Mouse (Mus musculus) retina, embryonic 14.5 days (tissue): ENCODE results near the gene Vtn.
"Not testable (repeated sequence)": the region's sequence is repeated elsewhere in the genome, so short reads cannot be mapped to it uniquely, and the experiment has no call there.

ENCODE experiments used
- DNase-seq: peaks from one replicate; pipeline ENCODE4 v3.0.0-alpha.2; 2015; ENCODE audit warnings: low spot score

Vtn gene

DNA sequence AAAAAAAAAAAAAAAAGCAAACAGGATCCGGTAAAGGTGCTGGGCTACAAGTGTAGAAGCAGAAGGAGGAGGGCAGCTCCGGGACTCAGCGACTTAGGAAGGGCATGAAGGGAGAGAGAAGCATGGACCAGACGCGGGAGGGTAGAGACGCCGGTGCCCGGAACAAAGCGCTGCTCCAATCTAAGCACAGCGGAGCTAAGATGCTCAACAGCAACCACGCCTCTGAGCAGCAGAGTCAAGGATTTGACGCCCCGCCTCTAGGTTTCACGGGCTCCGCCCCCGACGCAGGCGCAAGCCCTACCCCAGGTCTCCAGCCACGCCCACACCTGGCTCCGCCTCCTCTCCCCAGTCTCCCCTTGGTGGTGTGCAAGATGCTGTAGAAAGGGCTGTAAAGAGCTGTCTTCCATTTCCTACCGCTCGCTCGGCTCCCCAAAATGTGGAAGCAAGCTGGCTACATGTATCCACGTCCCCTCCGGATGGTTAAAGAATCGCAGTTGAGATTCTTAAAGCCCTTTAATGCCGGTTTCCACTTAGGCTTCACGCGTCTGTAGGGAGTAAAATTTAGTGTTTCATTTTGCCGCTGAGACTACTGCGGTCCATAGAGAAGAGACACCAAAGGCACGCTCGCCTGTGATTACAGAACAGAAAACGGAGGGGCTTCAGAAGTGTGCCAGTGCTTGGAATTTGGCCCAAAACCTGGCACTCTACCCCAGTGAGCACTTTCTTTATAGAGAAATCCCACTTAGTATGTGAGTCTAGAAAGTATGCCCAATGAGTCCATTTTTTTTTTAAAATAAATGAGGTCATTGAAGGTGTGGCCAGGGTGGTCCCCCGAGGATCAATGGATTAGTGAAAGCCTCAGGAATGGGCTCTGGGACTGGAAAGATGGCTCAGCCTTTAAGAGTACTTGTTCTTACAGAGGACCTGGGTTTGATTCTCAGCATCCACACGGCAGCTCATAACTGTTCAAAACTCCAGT lies 1.1 kb upstream of the Vtn start, which contains the start of gene Sarm1:
Gene Sarm1, minus strand, starts transcription at position 211 of the 979 bp plus-strand sequence.
- peak; percentile 98 for DNase-seq

DNA sequence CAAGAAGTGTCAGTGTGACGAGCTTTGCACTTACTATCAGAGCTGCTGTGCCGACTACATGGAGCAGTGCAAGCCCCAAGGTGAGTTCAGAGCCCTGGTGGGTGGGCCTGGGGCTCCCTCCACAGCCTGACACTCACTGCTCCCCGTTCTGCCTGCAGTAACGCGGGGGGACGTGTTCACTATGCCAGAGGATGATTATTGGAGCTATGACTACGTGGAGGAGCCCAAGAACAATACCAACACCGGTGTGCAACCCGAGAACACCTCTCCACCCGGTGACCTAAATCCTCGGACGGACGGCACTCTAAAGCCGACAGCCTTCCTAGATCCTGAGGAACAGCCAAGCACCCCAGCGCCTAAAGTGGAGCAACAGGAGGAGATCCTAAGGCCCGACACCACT lies 652 bp downstream of the Vtn start:
- DNase-seq = no peak

DNA sequence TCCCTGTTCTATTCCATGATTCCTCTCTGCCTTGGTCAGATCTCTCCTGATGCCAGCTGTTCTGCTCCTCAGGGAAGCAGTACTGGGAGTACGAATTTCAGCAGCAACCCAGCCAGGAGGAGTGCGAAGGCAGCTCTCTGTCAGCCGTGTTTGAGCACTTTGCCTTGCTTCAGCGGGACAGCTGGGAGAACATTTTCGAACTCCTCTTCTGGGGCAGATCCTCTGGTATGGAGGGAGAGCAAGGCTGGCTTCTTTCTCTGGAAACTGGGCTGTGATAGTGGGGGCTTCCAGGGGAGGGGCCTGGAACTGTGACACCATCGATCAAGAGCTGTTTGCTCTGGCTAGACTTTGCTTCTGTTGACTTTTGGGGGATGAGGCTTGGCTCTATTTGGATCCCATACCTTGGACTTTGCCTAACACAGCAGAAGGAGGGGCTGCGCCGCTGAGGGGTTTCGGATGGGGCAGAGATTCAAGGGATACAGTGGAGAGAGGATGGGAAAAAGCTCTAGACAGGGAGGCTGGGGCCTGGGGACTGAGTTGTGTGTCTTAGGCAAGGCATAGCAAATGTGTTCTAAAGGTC lies 1.8 kb downstream of the Vtn start:
- no peak for DNase-seq

DNA sequence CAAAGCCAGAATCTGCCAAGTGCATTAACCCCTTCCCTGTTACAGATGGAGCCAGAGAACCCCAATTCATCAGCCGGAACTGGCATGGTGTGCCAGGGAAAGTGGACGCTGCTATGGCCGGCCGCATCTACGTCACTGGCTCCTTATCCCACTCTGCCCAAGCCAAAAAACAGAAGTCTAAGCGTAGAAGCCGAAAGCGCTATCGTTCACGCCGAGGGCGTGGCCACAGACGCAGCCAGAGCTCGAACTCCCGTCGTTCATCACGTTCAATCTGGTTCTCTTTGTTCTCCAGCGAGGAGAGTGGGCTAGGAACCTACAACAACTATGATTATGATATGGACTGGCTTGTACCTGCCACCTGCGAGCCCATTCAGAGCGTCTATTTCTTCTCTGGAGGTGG lies 2.6 kb downstream of the Vtn start:
- no peak for DNase-seq

DNA sequence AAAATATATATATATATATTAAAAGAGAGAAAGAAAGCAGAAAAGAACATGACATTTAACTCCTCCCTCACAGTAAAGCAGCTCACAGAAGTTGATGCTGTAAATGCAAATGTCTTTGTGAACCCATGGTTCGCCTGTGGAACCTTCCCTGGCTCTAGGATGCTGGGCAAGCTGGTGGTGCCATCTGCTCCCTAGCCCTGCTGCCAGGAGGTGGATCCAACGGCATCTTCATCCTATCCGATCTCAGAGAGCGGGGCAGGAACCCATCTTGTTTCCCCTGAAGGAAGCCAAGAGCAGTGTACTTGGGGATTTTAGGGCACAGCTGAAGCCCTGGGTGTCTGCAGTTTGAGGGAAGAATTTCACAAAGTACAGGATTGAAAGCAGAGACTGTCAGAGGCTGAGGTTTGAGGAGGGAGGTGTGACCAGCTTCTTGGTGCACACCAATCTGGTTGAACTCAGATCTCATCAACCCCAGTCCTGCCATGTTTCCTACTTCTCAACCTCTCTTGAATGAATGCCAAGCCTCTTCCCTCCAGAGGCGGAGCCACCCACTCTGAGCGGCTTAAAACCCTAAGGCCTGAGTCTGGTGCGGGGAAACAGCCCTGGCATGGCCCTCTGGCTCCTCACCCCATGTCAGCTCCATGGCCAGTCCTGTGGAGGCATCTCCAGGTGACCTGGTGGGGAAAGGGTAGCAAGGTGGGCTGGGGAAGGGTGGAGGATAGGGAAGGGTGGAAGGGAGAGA lies 4.2 kb downstream of the Vtn start, which contains the start of gene Sebox:
Gene Sebox, plus strand, starts transcription at position 539 of the 742 bp plus-strand sequence.
- no peak for DNase-seq

DNA sequence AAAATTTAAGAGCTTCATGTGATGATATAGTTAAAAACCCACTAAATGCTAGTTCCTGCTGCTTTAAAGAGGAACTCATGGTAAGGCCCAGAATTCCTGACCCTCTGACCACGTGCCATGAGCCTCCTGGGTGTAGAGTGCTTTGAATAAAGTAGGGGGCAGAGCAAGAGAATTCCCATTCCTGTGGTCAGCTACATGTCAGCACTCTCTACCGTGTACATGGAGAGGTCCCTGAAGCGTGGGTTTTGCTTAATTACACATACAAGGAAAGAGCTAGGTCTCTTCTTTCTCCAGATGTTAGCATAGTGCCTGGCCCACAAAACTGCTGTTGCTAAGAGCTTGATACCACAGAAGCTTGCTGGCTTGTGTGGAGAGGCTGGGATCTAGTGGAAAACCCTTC lies 6.5 kb downstream of the Vtn start:
- DNase-seq = no peak

DNA sequence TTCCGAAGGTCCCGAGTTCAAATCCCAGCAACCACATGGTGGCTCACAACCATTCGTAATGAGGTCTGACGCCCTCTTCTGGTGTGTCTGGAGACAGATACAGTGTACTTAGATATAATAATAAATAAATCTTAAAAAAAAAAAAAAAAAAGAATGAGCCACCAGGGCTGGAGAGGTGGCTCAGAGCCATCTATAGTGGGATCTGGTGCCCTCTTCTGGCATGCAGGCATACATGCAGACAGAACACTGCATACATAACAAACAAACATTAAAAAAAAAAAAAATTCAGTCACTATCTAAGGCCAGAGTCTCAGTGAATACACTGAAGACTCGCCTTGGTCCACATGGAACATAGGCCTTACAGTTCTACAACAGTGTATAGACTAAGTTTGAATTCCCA lies 10.3 kb downstream of the Vtn start:
- DNase-seq = peak; percentile 41

DNA sequence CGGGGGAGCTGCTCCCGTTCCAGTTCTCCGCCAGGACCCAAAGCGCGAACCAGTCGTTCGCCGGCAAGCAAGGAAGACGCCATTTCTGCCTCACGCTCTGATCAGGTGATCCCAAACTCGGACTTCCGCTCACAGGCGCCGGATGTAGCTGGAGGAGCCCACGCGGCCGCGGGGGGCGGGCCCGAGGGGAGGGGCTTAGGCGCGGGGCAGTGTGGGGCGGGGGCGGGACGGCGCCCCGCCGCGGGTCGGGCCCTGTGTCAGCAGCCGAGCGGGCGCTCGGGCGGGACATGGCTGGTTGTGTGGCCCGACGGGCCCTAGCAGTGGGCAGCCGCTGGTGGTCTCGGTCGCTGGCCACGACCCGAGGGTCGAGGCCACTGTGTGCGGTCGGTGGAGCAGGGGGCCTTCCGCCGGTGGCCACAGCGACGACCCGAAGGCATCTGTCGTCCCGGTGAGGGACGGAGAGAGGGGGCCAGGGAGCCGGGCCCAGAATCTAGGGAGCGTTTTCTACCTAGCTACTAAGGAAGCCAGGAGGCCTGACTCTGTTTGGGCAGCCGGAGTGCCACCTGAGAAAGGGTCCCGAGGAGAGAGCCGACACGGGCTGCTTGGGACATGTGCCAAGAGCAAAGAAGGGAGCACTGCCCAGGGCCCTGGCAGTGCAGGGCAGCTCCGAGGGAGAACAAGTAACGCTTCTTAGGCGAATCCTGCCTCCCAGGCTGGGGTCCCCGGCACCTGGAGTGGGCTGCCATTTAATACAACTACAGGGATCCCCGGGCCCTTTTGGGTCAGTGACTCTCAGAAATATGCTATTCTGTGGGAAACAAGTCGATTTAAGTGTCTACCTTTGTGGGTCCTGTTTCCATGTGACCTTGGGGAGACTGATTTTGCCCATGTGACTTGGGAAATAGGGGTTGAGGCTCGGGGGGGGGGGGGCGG lies 13.4 kb downstream of the Vtn start, which contains the start of the genes Tmem199 and Poldip2:
Gene Tmem199, minus strand, starts transcription at position 148 of the 933 bp plus-strand sequence.
Gene Poldip2, plus strand, starts transcription at position 169 of the 933 bp plus-strand sequence.
- peak; percentile 93 for DNase-seq

DNA sequence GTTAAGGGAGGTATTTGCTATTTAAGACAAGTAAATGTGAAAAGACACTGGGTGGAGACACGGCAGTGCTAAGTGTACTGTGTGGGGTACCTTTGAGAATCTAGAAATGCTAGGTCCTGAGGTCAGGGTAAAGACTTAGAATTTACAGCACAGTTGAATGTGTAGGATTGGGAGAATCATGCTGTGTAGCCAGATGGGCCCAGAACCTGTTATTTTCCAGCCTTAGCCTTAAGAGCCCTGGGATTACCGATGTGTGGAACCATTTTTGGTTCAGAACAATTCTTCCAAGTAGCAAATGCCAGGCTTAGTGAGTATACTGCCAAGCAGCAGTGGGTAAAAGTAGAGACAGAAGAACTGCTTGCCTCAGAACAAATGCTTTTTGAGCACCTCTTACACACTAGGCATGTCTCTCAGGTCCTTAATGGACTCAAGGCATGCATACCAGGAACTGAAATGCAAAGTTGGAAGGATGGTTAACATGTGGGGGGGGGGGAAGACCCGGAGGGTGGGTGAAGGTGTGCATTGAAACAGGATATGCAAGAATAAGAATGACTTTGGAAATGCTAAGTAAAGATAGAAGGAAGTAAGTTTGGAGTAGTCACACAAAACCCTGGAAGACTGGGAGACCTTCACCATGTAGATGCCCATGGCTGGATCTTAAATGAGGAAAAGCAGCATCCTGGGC lies 14.4 kb downstream of the Vtn start:
- DNase-seq = no peak

DNA sequence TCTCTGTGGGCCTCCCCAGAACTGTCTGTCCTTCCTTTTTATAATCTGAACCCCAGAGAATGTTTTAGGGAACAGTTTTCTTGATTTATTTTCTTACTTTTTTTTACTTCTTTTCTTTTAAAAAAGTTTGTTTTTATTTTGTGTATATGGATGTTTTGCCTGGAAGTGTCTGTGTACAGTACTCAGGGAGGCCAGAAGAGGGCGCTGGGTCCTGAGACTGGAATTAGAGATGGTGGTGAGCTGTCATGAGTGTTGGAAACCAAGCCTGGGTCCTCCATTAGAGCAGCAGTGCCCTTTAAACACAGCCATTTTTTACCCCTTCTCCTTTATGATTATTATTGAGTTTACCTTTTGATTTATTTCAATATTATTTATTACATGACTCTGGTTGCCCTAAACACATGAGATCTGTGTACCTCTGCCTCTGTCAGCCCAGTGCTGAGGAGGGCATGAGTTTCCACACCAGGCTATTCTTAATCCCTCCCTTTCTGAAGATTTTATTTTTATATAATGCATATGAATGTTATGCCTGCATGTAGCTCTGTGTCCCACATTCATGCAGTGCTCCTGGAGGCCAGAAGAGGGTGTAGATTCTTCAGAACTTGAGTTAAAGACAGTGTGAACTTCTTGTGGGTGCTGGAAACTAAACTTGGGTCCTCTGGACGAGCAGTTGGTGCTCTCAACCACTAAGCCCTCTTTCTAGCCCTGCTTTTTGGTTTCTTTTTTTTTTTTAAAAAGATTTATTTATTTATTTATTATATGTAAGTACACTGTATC lies 16.8 kb downstream of the Vtn start:
- DNase-seq = no peak

DNA sequence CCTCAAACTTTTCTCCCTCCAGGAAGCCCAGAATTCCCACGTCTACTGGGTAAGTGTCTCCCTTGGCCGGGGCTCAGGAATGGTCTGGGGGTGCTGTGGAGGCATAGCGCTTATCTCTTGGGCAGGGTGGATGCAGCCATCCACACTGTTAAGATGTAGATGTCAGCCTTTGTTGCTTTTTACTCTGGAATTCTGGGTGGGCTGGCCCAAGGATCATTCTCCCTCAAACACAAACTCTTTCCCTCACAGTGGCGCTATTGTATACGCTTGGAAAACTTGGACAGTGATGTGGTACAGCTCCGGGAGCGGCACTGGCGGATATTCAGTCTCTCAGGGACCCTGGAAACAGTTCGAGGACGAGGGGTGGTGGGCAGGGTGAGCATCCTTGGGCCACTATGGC lies 20.0 kb downstream of the Vtn start:
- DNase-seq = no peak

DNA sequence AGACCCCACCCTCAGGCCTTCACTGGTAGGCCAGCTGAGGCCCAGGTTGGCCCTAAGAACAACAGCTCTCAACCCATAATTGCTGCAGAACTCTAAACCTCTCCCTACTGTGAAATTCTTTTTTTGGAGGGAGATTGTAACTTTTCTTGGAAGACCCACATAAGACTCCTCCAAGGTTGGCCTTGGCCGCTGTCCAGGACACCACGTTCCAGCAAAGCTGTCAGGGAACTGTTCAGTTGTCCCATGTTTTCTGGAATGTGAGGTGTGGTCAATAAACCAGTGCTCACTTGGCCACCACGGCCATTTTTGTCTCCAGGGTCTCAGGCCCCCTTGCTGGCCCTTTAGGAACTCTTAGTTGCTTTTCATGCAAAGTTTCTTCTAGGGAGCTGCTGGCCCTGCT lies 23.0 kb downstream of the Vtn start:
- DNase-seq = no peak

DNA sequence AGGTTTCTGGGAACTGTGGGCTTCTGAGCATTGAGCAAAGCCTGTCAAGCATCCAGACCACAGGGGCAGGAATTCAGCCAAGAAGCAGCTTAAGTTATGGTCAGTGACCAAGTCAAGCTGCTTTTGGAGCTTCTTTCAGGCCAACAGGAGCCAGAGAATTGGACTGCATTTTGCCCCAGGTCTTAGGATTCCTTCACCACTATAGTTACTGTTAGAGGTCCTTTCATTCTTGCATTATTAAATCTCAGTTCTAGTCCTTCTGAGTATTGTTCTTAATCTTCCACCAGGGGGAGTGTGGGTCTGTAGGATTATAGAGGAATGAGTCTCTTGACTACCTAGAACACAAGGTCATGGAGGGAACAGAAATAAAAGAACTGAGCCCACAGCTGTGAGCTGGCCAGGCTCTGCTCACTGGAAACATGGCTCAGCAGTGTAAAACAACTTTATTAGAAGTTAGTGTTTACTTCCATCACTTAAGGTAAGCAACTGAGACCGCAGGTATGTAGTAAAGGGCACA lies 23.6 kb downstream of the Vtn start:
- DNase-seq = peak; percentile 48

DNA sequence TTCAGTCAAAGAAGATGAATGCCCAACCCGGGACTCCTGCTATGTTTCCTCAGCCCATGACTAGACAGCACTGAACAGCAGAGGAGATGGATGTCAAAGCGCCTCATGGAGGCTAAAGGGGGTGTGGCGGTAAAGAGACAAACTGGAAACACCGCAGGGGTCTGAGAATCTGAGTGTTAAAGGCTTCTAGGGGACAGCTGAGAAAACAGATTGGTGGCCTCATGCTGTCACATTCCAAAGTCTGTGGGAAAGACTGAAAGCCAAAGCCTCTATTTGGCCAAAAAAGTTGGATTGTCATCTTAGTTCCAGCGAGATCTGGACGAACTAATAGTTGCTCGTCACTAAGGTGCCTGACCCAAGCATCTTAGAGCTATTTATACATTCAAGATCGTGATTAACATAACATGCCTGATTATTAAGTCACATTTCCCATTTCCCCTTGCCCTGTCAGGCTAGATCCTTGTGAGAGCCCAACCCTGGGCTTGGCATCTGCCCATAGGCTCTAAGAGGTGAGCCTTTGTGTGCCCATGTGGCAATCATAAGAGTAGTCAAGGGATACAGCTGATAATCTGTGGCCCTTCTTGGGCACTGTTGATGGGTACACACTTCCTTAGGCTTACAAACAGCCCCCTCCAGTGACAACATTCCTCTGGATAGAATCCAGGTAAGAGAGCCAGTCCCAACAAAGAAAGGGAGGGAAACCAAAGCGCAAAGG lies 24.5 kb downstream of the Vtn start:
- DNase-seq = no peak

DNA sequence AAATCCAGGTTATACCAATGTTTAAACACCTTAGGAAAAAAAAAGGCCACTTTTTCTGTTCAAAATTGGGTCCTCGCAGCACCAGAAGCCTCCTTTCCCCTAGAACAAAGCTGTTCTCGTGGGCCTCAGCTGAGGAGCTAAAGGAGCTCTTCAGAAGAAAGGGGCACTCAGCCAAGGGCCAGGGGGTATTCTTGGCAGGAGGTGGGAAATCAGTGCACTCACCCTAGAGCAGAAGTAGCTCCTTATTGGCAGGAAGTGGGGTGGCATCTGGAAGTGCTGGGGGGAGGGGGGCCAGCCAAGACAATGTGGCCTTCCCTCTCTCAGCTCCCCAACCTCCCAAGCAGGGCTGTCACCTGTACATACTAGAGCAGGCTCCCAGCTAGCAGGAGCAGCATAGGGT lies 25.9 kb downstream of the Vtn start:
- no peak for DNase-seq

DNA sequence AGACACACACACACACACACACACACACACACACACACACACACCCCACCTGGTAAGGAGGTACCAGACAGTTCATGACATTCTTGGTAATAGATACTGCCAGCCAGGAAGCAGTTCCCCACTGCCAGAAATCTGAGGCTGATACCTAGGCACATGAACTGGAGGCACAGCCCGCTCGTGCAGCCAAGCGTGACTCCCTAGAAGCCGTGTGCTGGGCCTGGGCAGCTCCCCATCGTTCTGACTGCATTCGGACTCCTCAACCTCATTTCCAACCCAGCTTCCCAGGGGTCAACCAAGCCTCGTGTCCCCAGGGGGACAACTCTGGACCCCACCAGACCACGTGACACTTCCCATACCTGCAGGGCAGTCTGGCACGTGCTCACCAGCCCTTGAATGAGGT lies 29.8 kb downstream of the Vtn start:
- no peak for DNase-seq

DNA sequence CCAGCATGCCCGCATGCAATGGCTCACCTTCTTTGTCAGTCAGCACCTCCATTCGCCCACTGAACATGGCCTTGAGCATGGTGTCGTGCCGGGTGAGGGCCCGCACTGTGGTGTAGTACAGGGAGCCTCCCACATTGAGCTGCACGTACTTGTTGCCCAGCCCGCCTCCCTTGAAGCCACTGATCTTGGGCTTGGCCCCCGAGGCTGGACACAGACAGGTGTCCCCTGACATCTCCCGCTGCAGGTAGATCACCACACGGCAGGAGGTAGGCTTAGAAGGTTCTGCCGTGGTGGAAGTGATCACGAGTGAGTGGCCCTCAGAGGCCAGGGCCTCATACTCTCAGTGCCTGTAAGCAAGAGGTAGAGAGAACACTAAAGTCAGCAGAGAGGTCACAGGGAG lies 31.1 kb downstream of the Vtn start:
- DNase-seq = no peak

DNA sequence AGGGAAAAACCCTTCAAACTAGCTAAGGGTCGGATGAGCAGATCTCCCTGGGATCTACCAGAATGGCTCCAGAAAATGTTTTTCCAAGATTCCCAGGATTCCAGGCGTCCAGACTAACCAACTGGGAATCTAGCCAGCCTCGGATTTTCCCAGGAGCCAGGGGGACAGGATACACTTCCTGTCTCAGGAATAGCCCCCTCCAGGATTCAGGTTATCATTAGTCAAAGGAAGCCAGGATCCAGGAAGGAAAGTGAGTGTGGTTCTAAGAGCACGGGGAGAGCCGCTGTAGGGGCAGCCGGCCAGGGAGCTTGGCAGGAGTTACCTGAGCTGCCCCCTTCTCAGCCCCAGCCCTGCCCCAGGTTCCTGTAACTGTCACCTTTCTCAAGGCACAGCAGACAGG lies 32.2 kb downstream of the Vtn start:
- DNase-seq = no peak

DNA sequence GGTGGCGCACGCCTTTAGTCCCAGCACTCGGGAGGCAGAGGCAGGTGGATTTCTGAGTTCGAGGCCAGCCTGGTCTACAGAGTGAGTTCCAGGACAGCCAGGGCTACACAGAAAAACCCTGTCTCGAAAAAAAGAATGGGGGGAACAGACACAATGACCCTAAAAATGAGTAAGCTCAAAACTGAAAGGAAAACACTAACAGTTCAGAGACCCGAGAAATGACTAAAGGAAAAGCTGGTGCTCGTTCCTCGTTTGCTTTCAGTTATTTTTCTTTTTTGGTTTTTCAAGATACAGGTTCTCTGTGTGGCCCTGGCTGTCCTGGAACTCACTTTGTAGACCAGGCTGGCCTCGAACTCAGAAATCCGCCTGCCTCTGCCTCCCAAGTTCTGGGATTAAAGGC lies 32.6 kb downstream of the Vtn start:
- not testable (repeated sequence) for DNase-seq
